Mouse (Mus musculus) testis, adult 2 months (tissue): Measurements from ENCODE around the gene Nubpl.

Experiments
- CTCF ChIP-seq: fragments of 200-500 bp; IDR thresholded peaks from 2 replicates; pipeline ENCODE4 v1.5.1; 2012; ENCODE audit warnings: low read depth, mild to moderate bottlenecking, inconsistent platforms, low read length, moderate library complexity; ENCODE audit not compliant: control insufficient read depth, insufficient read depth, insufficient replicate concordance
- POLR2A ChIP-seq: fragments of 200-500 bp; IDR thresholded peaks from 2 replicates; pipeline ENCODE4 v1.6.1; 2012; ENCODE audit warnings: low read depth, mild to moderate bottlenecking, inconsistent platforms, low read length, moderate library complexity; ENCODE audit not compliant: control insufficient read depth

DNA sequence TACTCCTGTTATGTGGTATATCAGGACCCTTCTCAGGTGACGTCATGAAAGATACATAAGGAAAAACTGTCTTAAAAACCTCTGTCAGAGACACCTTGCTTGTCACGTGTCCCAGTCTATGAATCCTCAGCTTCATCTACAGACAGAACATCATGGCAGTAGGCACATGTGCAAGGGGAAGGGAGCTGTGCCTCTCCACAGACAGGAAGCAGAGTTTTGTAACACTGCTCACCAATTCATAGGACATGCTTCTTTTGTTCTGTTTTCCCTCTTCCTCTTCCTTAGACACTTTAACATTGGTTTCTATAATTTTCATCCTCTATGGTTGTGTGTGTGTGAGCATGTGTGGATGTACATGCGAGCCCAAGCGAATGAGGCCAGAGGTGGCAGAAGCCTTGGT lies 100.9 kb downstream of the Nubpl start:
- TF ChIP-seq CTCF (no peak), POLR2A (no peak)
